Mouse (Mus musculus) midbrain, embryonic 16.5 days (tissue): ENCODE measurements at regions not wholly inside any gene's neighbourhood (a gene's known extent, or its start where the extent isn't known, plus 50 kb on each side); places are given as distances from the start of the nearest gene placed in this dataset.
A peak's percentile ranks its signal among the peaks of the same experiment; 100 is the strongest.

Experiments
- ATAC-seq: fragments of 200-750 bp; cut with Nextera tagmentation; 2 replicates; pipeline ENCODE4 v1.8.0; 2017; ENCODE audit warnings: moderate TSS enrichment
- H3K27ac ChIP-seq: fragments of 300-500 bp; sonication (generic); 2 replicates; pipeline ENCODE4 v1.5.1; 2014; ENCODE audit warnings: mild to moderate bottlenecking, low read length, mixed read lengths
- H3K27me3 ChIP-seq: fragments of 300-500 bp; sonication (generic); 2 replicates; pipeline ENCODE4 v1.6.1; 2014; ENCODE audit warnings: low read depth, low read length, mixed read lengths; ENCODE audit not compliant: control insufficient read depth, insufficient read depth
- H3K36me3 ChIP-seq: fragments of 300-500 bp; sonication (generic); 2 replicates; pipeline ENCODE4 v1.6.1; 2014; ENCODE audit warnings: mild to moderate bottlenecking, low read length, moderate library complexity, mixed read lengths; ENCODE audit not compliant: control insufficient read depth, insufficient read depth
- H3K4me1 ChIP-seq: fragments of 300-500 bp; sonication (generic); 2 replicates; pipeline ENCODE4 v1.6.1; 2014; ENCODE audit warnings: mild to moderate bottlenecking, low read length, mixed read lengths; ENCODE audit not compliant: control insufficient read depth, insufficient read depth
- H3K4me2 ChIP-seq: fragments of 300-500 bp; sonication (generic); 2 replicates; pipeline ENCODE4 v1.6.1; 2014; ENCODE audit warnings: mild to moderate bottlenecking, low read length, mixed read lengths
- H3K4me3 ChIP-seq: fragments of 300-500 bp; sonication (generic); 2 replicates; pipeline ENCODE4 v1.5.1; 2014; ENCODE audit warnings: low read depth, mild to moderate bottlenecking, low read length, moderate library complexity, mixed read lengths
- H3K9ac ChIP-seq: fragments of 300-500 bp; sonication (generic); 2 replicates; pipeline ENCODE4 v1.6.1; 2014; ENCODE audit warnings: low read depth, low read length, mixed read lengths
- H3K9me3 ChIP-seq: fragments of 300-500 bp; sonication (generic); replicated peaks from 2 replicates; pipeline ENCODE4 v1.6.1; 2014; ENCODE audit warnings: mild to moderate bottlenecking, low read length, mixed read lengths; ENCODE audit not compliant: control insufficient read depth, poor library complexity, severe bottlenecking
- WGBS: fragments of 180-500 bp; shearing (Covaris S2); extraction: QIAGEN DNeasy Blood & Tissue Kit; methylation state at CpG from one replicate; pipeline ENCODE4 v1.1.7; 2014; 5-methylcytosine and 5-hydroxymethylcytosine counted together

- H3K27ac ChIP-seq, result no peak overlapping the region
- no peaks in the 10 kb centered on the region; the same call in 1 of the 2 replicates for H3K4me1 ChIP-seq
- no peaks in the 10 kb centered on the region for H3K27me3 ChIP-seq
- 66% methylated on average over 11 of the region's 11 CpGs for WGBS
- ATAC-seq, result no peak
- no peak overlapping the region for H3K9ac ChIP-seq
- no peak overlapping the region for H3K4me3 ChIP-seq
- no peaks in the 10 kb centered on the region for H3K36me3 ChIP-seq
- no peaks in the 10 kb centered on the region for H3K9me3 ChIP-seq
- H3K4me2 ChIP-seq, result no peak overlapping the region
These were observed 267.5 kb upstream of the Nr2f2 start for GRCm38 (mm10) chr7:70634016-70634415.

- H3K27me3 ChIP-seq, result no peaks in the 10 kb centered on the region
- H3K36me3 ChIP-seq, result no peaks in the 10 kb centered on the region
- no peak for ATAC-seq
- no peak overlapping the region for H3K9ac ChIP-seq
- WGBS, result 28% methylated on average over 11 of the region's 11 CpGs
- H3K4me1 ChIP-seq, result no peaks in the 10 kb centered on the region; the same call in 1 of the 2 replicates
- H3K9me3 ChIP-seq, result no peaks in the 10 kb centered on the region
- H3K4me2 ChIP-seq, result no peak overlapping the region
- H3K27ac ChIP-seq, result no peak overlapping the region
- no peak overlapping the region for H3K4me3 ChIP-seq
These were observed 267.0 kb upstream of the Nr2f2 start for GRCm38 (mm10) chr7:70633577-70633976.

GRCm38 (mm10) chr7:70625643-70626231, 259.2 kb upstream of the Nr2f2 start:
- 6% methylated on average over 10 of the region's 10 CpGs for WGBS
- no peaks in the 10 kb centered on the region for H3K9me3 ChIP-seq
- no peaks in the 10 kb centered on the region for H3K36me3 ChIP-seq
- peak overlapping the region; percentile 26; the same call in 1 of the 2 replicates for H3K4me3 ChIP-seq
- peak overlapping the region; percentile 64 for H3K4me2 ChIP-seq
- peak; percentile 66 for ATAC-seq
- H3K27ac ChIP-seq, result no peak overlapping the region
- peaks cover 16% of the 10 kb centered on the region for H3K4me1 ChIP-seq
- H3K9ac ChIP-seq, result no peak overlapping the region
- peaks cover 5% of the 10 kb centered on the region; the same call in 1 of the 2 replicates for H3K27me3 ChIP-seq

GRCm38 (mm10) chr7:70624727-70625642, 258.4 kb upstream of the Nr2f2 start:
- H3K36me3 ChIP-seq, result no peaks in the 10 kb centered on the region
- peaks cover 5% of the 10 kb centered on the region; the same call in 1 of the 2 replicates for H3K27me3 ChIP-seq
- H3K9me3 ChIP-seq, result no peaks in the 10 kb centered on the region
- no peak overlapping the region for H3K27ac ChIP-seq
- H3K4me1 ChIP-seq, result peaks cover 16% of the 10 kb centered on the region
- no peak overlapping the region for H3K9ac ChIP-seq
- ATAC-seq, result peak; percentile 90
- under 1% methylated on average over 30 of the region's 30 CpGs for WGBS
- peak overlapping the region; percentile 26 for H3K4me3 ChIP-seq
- peak overlapping the region; percentile 64 for H3K4me2 ChIP-seq

GRCm38 (mm10) chr7:70624031-70624726, 257.6 kb upstream of the Nr2f2 start:
- Histone ChIP-seq H3K27me3 (peaks cover 5% of the 10 kb centered on the region; the same call in 1 of the 2 replicates), H3K9ac (no peak overlapping the region), H3K4me3 (no peak overlapping the region), H3K27ac (no peak overlapping the region), H3K4me2 (peak overlapping the region; percentile 64; the same call in 1 of the 2 replicates), H3K4me1 (peaks cover 16% of the 10 kb centered on the region), H3K36me3 (no peaks in the 10 kb centered on the region), H3K9me3 (no peaks in the 10 kb centered on the region)
- ATAC-seq, result no peak
- 8% methylated on average over 16 of the region's 16 CpGs for WGBS

- Histone ChIP-seq H3K27ac (no peak overlapping the region), H3K27me3 (no peaks in the 10 kb centered on the region), H3K36me3 (no peaks in the 10 kb centered on the region), H3K9ac (no peak overlapping the region), H3K4me1 (peaks cover 7% of the 10 kb centered on the region), H3K4me3 (no peak overlapping the region), H3K4me2 (no peak overlapping the region), H3K9me3 (no peaks in the 10 kb centered on the region)
- 87% methylated on average over 7 of the region's 7 CpGs for WGBS
- no peak for ATAC-seq
These were observed 252.9 kb upstream of the Nr2f2 start for GRCm38 (mm10) chr7:70619400-70619799.

- Histone ChIP-seq H3K4me3 (no peak overlapping the region), H3K9ac (no peak overlapping the region), H3K9me3 (no peaks in the 10 kb centered on the region), H3K27ac (no peak overlapping the region), H3K27me3 (no peaks in the 10 kb centered on the region), H3K4me2 (no peak overlapping the region), H3K4me1 (no peaks in the 10 kb centered on the region), H3K36me3 (no peaks in the 10 kb centered on the region)
- no peak for ATAC-seq
- 63% methylated on average over 5 of the region's 5 CpGs for WGBS
These were observed 251.7 kb upstream of the Nr2f2 start for GRCm38 (mm10) chr7:70618270-70618669.

- Histone ChIP-seq H3K9ac (no peak overlapping the region), H3K4me2 (no peak overlapping the region), H3K9me3 (no peaks in the 10 kb centered on the region), H3K4me3 (no peak overlapping the region), H3K27ac (no peak overlapping the region), H3K36me3 (no peaks in the 10 kb centered on the region), H3K4me1 (no peaks in the 10 kb centered on the region), H3K27me3 (no peaks in the 10 kb centered on the region)
- ATAC-seq, result no peak
- WGBS, result 93% methylated on average over 7 of the region's 7 CpGs
These were observed 240.0 kb upstream of the Nr2f2 start for GRCm38 (mm10) chr7:70606511-70606910.
